Mouse (Mus musculus) kidney, postnatal 25 days (tissue): Measurements from ENCODE around the gene Rab40b.
A peak's percentile ranks its signal among the peaks of the same experiment; 100 is the strongest.

Source experiments
- DNase-seq, 2 experiments: peaks; one replicate each; pipeline ENCODE4 v3.0.0; 2021; ENCODE audit warnings: mixed read lengths in 2 of 2

Rab40b gene

DNA sequence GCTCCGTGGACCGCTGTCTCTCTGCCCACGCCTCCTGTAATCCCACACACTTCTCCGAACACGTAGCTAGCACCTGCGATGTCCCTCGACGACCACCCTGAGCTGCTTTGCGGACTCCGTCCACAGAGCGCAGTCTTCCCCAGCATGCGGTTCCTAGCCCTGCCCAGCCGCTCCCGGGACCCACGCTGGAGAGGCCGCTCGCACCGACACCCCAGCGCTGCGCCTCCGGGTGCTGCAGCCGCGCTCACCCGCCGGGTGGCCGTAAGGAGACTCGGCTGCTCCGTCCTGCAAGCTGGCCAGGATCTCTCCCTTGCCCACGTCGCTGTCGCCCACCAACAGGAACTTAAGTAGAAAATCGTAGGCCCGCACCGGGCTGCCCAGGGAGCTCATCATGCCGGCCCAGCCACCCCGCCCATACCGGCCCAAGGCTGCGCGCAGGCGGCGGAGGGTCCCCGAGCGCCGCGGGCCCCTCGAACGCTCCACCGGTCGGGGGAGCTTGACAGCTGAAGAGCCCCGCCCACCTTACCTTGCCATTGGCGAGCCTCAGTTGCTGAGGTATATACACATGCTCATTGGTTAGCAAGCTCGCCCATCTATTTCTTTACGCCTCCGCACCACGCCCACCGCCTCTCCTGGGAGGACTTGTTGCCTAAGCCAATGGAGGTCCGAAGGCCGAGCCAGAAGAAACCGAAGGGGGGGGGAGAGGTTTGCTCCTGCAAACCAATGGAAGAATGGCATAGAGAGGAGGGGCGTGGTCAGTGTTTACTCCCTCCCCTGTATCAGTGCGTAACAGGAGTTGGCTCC is at the start of gene Rab40b:
Gene Rab40b (minus strand): TSS at position 502 of the 804 bp plus-strand sequence.
- peak; percentile 95 to 98 for DNase-seq

DNA sequence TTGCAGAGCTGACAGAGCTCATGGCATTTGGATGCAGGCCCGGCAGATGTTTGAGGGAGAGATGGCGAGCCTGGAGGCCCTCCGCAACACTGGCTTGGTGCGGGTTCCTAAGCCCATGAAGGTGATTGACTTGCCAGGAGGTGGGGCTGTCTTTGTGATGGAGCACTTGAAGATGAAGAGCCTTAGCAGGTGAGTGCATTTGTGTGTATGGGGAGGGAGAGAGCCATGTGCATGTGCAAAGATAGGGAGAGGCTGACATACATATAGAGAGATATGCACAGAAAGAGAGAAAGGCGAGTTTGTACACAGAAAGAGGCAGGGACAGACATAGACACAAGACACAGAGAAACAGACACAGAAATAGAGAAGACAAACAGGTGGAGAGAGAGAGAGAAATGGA is 49.2 kb upstream of the Rab40b start:
- DNase-seq: no peak

DNA sequence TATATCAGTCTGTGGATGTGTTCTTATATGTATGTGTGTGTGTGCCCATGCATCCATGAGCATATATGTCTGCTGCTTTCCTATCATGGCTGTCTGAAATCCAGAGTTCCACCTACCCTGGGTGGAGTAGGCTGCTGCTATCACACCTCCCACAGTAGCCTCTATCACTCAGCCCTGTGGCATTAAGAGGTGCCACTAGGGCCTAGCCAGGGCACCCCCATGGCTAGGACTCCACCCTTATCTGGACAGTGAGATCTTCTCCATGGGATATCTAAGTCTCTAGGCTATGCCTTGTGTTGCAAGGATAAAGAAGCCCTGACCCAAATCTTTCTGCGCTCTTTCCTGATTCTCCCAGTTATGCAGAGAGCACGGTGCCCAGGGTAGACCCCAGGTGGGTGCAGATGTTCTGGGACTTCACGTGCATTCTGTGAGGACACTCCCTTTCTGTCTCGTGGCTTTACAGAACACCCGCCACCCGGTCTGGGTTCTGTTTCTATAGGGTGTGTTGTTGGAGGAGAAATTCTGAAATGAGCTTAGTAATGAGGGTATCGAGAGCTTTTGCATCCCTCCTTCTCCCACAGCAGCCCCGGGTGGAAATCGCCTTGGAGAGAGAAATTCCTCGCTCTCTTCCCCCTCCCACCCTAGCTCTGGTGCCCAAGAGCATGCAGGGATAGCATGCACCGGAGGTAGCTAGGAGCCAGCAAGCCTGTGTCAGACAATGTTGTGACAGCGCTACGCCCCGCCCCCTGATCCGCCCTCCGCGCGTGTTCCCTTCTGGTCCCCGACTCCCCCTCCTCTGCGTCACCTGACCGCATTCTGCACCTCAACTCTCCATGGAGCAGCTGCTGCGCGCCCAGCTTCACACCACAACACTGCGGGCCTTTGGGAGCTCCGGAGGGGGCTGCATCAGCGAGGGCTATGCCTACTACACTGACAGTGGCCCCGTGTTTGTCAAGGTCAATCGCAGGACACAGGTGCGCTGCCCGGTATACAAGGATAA is 46.4 kb upstream of the Rab40b start, which contains the start of gene Fn3k:
Gene Fn3k (plus strand): TSS at position 758 of the 1,000 bp plus-strand sequence.
- DNase-seq: peak; percentile 97

DNA sequence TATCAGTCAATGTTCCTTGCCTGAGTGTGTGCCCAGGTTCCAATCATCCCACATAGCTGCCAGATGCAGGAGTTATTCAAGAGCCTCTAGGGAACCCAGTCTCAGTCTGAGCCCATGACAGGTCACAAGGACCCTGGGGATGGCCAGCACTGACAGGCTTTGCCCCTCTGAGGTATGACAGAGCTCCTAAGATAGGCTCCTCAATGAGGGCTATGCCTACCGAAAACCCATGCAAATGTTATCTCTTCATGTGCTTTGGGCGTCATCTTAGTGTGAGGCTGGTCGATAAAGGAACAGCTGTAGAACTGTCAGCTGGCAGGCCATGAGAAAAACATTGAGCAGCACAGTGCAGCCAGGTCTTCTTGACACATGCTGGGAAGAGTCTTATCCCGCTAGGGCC is 45.3 kb upstream of the Rab40b start:
- no peak for DNase-seq

DNA sequence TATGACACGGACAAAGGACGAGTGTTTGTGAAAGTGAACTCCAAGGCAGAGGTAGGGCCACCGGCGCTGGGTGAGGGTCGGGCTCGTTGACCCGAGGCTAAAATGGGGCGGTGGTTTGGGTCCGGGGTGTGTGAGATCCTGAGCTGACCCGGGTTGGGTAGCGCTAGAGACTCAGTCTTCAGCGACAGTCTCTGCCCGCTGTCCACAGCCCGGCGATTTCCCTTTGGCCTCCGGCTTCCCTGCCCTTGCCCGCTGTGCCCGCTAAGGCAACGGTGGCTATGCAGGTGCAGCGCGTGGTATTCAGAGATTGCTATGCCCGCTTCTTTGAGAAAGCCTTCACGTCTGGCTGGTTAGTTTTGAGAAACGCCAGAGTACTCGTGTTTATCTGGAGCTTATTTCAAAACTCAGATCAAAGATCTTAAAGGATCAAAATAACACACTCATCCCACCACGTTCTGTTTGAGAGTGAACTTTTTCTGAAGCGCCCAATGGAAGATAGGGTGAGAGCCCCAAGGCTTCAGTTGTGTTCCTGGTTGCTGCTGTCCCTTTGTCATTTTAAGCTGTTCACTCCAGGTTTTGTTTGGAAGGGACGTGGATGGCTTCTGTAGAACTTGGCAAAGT is 33.6 kb upstream of the Rab40b start:
- no peak for DNase-seq

DNA sequence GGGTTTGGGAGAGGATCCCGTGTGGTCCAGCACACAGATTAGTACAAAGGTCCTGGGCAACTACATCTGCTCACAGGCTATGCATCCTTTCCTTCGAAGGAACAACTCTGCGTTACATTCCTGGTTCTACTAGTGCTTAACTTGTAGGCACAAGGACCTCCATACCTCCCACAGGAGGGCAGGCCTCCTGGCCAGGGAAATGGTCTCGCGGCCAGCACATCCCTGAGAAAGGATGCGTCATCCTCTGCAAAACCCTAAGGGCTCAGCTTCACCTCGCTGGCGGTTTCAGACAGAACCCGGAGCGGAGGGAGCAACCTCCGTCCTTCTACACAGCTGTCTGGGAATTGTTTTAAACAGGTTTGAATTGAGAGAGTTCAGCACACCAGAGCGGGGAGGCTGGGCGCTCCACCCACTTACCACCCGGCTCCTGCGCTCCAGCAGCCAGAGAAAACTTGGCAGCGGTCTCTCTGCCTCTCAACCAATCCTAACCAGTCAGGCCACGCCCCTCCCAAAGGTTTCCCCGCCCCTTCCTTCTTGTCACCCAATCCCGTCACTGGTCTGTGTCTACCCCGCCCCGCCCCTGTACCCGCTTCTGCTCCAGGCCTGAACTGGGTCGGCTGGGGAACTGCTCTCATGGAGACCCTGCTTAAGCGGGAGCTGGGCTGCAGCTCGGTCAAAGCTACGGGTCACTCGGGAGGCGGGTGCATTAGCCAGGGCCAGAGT is 32.9 kb upstream of the Rab40b start, which contains the start of gene Fn3krp:
Gene Fn3krp (plus strand): TSS at position 572 of the 723 bp plus-strand sequence.
- DNase-seq: peak; percentile 100

DNA sequence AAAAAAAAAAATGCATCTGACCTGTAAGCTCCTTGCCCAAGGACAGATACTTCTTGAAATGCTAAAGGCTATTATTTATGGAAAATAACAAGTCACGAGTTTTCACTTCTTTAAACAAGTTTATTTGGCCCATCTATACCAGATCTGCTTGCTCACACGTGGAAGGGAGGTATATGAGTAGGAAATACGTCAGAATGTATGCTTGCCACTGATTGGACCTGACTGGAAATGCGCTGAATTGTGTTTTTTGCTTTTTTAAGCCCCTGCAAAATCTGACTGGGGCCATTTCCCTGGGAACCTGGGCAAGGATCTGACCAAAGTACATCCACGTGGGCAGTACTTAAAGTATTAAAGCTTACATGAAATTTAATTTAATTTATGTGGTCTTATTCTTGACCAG is 32.3 kb upstream of the Rab40b start:
- DNase-seq: no peak

DNA sequence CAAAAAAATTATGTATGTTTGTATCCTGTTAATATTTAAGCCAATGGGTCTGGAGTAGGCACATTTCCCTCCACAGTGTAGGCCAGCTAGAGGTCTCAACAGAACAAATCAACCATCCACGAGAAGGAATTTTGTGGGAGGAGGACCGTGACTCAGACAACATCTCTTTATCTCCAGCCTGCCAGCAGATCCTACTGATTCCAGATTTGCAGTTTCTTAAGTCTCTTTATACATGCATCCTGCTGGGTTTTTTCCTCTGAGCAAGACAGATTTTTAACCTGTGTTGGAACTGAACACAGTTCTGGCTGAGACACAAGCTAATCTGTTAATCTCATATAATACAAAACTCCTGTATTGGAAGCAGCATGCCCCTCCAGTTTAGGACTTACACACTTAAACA is 30.9 kb upstream of the Rab40b start:
- no peak for DNase-seq

DNA sequence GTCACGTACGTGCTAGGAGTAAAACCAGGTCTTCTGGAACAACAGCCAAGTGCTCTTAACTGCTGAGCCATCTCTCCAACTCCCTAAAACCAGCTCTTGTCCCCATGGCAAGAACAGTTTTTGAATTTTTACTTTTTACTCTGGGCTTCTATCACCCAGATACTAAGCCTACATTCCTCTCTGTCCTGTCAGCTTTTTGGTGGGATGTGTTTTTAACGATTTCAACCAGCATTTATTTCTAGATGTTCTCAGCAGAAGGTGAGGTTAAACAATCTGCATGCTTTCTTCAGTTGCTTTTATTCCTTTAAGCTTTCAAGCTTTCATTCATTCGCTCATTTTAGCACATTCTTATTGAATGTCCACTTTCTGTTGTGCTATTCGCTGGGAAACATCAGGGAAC is 29.9 kb upstream of the Rab40b start:
- DNase-seq: no peak

DNA sequence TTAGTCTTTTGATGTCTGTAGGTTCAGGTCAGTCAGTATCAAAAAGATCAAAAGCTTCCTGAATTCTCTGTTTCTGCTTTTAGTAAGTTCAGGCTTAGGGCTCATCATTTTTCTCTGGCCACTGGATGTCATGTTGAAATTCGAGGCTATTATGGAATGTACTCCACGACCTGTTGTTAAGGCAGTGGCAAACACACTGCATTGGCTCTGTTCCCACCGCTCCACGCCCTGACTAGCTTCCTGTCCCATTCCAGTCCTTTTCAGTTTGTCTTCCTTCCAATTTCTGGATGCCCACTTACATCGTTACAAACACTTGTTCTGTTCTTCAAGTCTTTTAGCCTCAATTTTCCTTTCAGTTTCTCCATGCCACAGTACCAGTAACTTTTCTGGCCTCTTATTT is 27.3 kb upstream of the Rab40b start:
- DNase-seq: no peak

DNA sequence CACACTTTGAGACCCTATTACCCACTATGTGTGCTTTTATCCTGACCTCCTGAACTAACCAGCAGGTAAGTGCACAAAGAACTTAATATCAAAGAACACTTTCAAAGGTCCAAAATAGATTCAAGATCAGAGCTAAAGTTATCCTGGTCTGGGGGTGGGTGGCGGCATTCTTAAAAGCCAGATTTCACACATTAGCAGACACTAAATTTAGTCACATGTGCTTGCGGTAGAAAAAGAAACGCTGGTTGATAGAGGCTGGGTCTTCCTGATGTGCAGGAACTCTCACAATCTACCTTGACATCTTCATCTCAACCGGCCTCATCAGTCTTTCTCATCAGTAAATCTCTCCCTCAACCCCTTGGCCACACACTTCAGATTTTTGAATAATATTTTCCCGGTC is 26.7 kb upstream of the Rab40b start:
- DNase-seq: no peak

DNA sequence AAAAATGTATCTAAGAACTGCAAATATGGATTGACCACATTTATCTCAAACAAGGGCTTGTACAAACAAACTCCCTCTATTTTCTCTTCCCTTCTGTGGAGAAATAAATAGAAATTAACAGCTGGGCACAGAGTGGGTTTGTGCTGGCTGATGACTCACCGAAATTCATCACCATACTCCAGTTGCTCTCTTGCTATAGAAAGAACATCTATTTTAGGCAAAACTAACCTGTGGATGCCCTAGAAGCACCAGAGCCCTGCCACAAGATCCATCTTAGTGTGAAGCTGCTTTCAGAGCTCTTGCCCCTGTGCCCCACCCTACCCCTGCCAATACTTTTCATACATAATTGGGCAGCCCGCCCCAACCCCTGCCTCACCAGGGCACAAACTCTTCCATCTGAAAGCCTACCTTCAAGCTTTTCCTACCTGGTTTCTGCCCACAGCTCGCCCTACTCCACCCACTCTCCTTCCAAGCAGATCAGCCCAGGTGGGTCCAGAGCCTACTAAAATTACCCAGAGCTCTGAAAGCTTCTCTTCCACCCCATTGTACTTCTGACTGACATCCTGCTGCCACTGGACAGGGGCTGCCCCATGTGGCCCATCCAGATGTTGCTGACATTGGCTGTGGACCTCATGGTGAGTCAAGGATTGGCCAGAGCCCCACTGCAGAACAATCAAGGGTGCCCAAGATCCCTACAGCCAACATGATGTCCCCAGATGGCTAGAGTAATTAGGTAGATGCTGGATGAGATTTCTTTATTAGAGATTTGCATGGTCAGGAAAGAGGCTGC is 19.5 kb upstream of the Rab40b start:
- DNase-seq: no peak

DNA sequence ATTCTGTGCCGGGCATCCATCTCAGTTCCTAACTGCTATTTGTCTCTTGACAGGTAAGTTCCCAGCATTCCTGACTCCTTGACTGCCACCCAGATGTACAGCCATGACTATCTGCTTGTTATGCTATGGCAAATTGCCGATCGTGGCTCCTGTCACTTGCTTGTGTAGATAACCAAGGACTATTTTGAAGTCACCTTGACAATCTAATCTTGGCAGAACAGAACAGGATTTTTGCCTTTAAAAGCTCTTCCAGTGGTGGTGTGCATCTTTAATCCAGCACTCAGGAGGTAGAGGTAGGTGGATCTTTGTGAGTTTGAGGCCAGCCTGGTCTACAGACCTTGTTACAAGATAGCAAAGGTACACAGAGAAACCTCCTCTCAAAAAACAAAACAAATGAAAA is 4.4 kb upstream of the Rab40b start:
- no peak for DNase-seq

DNA sequence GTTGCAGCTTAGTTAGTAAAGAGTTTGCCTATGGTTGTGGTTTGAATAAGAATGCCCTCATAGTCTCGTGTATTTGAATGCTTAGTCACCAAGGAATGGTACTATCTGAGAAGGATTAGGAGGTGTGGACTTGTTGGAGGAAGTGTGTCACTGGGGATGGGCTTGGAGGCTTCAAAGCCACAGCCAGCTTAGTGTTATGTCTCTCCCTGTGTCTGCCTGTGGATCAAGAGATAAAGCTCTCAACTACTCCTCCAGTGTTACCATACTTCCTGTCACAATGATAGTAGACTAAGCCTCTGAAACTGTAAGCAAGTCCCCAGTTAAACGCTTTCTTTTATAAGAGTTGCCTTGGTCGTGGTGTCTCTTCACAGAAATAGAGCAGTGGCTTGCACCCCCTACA is 2.7 kb upstream of the Rab40b start:
- DNase-seq: no peak

DNA sequence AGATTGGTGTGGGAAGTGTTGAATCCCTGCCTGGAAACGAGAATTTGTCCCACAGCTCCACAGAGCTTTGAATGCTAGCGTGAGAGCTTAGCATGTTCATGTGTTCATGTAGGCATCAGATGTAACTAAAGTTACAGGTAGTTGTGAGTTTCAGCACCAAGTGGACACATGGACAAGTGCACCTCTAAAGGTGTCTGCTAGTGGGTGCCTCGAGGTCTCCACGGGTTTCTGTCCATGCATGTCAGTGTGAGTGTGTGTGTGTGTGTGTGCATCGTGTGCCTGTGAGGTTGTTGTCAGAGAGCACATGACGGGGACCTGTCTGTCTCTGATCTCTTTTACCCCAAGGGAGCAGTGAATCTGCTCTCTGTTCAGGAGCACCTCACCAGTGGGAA is 499 bp upstream of the Rab40b start:
- DNase-seq: no peak

DNA sequence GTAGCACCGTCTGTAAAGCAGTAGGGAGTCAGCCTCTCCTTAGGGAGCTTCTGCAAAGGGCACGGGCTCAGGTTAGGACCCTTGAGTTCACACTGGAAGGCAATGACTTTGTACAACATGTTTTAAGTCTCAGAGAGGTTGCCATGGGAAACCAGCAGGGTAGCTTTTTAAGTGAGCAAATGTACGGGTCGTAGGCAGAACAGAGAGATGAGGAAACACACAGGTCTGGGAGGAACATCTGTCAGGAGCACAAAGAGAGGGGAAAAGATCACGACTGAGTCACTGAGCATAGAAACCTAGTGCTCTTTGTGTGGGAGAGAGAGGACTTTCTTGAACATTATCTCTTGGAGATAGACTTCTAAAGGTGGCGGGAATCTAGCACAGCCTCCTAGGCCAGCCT is 7.8 kb downstream of the Rab40b start:
- no peak for DNase-seq

DNA sequence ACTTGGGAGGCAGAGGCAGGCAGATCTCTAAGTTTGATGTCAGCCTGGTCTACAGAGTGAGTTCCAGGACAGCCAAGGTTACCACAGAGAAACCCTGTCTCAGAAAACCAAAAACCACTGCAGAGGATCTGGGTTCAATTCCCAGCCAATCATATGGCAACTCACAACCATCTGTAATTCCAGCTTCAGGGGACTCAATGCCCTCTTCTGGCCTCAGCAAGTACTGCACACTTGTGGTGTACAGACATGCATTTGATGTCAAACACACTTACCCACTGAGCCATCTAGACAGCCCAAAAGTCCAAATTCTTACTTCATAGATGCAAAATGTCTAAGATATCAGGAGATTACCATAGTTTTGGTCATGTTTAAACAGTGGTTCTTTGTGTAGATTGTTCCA is 9.4 kb downstream of the Rab40b start:
- DNase-seq: no peak

DNA sequence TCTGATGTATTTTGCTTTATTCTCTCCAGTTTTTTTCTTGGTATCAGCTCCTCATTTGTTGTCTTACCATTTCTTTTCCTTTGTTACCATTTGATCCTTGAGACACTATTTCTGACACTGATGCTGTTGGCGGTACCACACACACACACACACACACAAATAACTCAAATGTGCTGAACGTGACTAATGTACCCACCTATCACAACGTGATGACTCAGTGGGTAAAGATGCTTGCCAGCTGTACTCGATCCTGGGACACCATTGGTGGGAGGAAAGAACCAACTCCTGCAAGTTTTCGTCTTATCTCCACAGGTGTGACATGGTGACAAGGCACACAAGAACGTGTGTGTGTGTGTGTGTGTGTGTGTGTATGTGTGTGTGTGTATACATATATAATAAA is 14.7 kb downstream of the Rab40b start:
- no peak for DNase-seq

DNA sequence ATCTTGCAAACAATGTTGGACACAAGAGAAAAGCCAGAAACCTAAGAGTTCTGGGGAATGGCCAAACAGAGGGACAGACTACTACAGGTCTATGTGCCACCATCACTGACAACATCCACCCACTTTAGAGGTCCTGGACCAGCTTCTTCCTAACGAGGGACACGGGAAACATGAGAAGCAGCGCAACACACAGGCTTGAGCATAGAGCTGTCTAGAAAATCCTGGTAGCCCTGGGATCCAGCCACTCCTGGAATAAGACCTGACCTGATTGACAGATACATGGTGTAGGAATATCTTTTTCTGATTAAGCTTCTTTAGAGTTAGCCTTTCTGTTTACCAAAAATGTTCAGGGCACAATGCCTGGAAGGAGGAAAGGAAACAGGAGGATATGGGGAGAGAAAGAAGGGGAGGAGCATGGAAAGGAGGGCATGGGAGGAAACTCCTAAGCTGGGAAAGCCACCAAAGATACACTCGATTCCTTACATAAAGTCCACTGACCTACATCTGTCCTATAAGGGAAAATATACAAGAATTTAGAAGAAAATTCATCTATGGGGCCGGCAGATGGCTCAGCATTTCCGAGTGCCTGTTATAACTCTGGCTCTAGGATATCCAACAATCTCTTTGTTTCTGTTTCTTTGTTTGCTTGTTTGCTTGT is 17.6 kb downstream of the Rab40b start:
- no peak for DNase-seq

DNA sequence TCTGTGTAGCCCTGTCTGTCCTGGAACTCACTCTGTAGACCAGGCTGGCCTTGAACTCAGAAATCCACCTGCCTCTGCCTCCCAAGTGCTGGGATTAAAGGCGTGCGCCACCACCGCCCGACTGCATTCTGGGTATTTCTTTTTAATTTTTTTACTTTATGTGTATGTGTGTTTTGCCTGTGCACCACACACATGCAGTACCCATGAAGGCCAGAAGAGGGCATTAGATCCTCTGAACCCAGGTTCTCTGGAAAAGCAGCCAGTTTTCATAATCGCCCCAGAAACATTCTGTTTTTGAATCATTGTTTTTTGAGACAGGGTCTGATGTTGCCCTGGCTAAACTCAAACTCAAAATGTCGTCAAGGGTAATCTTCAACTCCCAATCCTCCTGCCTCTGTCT is 18.4 kb downstream of the Rab40b start:
- DNase-seq: peak; percentile 45 to 74

DNA sequence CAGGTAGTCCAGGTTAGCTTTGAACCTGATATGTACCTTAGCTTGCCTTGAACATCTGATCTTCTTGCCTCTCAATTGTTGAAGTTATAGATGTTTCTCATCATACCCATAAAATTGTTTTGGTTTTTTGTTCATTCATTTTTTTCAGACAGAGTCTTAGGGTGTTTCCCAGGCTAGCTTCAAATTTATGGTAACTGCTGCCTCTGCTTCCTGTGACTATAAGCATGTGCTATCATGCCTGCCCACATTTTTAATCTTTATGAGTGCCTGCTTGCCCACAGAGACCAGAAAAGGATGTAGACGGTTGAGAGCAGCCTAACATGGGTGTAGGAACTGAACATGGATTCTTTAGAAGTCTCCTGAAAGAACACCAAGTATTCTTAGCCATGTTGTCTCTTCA is 19.3 kb downstream of the Rab40b start:
- DNase-seq: no peak
